Mouse (Mus musculus): Measurements from ENCODE around the gene Jag2.

Jag2 gene

DNA sequence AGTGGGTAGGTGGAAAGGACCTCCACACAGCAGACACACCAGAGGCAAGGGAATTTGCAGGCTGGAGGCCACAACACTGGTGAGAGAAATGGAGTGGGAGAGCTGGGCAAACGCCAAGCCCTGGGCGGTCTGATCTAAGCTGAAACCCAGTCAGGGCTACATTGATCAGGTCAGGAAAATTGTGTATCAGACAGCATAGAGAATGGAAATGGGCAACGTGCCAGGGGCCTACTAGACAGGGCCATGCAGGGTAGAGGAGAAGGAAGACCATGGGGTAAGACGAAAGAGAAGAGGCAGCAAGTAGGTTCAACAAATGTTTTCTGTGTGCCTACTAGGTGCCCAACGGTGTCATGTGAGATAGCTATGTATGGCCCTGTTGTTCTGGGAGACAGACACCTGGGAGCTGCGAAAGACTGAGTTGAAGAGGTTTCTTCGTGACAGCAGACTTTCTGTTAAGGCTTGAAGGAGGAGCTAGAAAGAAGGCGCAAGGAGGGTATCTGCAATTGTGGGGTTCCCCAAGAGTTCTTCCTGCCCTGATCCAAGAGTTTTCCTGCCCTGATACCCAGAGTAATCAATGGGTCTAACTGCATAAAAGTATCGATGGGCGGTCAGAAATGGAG lies 11.7 kb upstream of the Jag2 start:
- no peak for DNase-seq (ENCODE audit: low read depth, low spot score)

DNA sequence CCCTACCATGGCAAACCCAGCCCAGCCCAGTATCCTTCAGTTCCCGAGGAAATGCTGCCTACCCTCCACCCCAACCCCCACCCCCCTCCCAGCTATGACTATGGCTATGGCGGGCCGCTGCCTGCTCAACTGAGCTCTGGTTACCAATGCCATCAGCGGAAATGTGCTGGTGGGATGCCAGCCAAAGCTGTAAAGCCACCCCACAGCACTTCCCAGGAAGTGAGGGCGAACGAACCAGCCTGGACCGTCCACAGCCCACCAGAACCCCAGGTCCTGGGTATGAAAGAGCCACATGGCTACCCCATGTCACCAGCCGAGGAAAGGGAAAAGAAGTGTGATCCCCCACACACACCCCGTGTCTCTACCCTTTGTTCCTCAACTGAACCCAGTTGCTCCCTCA lies 11.1 kb upstream of the Jag2 start:
- no peak for DNase-seq (ENCODE audit: low read depth, low spot score)

DNA sequence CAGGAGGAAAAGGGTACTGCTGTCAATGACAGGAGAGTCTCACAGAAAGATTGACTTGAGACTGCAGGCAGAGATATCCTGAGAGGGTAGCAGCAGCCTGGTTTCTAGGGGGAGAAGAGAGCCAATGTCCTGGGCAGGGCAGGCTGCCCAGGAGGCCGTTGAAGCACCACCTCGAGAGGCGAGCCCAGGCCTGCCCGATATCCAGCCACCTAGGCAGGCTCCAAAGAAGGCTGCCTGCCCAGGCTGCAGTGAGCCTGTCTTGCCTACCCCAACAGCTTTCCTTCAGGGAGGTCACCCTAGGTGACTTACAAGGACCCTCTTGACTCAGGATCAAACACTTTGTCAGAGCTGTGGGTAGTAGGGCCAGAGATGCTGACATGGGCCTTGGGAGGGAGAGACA lies 10.7 kb upstream of the Jag2 start:
- no peak for DNase-seq (ENCODE audit: low read depth, low spot score)

DNA sequence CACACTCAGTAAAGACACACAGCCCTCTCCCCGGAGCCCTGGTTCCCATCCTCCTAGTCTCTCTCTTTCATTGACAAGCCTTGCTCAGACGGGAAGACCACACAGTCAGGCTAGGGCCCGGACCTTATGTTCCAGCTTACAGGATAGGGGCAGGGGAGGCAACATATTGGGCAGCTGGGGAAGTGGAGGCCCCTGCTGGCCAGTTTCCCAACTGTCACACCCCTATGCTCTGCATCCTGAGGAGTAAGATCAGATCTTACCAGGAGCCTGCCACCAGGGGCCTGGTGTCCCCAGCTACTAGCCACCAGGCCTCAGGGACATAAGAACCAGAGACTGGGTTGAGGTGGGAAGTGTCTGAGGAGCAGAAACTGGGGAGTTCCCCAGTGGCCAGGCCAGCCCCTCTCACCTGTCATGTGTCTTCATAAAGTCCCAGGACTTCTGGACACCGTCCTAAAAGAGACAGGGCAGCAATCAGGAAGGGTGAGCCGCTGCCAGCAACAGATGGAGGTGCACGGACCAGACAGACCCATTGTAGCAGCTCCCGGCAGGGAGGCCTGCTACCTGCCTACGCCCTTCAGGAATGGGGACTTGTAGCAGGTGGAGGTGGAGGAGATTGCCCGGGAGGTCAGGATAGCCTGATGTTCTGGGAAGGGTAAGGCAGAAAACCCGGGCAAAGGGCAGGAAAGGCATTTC lies 9.4 kb upstream of the Jag2 start:
- no peak for DNase-seq (ENCODE audit: low read depth, low spot score)

DNA sequence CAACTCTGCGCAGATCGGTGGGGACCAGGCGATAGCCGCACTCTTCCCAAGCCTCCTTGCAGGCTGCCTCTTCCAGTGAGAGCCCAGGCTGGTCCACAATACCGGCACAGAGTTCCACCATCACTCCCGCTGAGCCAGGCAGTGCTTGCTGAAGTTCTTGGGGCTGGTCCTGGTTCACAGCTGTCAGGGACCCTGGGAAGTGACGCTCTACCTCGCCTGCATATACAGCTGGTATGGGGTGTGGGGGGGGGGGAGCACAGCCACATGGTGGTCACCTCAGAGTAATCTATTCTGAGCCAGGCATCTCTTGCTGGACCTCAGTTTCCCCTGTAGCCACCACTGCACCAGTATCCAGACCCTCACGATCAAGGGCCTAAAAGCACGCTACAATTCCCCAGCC lies 8.8 kb upstream of the Jag2 start:
- DNase-seq (ENCODE audit: low read depth, low spot score) = no peak

DNA sequence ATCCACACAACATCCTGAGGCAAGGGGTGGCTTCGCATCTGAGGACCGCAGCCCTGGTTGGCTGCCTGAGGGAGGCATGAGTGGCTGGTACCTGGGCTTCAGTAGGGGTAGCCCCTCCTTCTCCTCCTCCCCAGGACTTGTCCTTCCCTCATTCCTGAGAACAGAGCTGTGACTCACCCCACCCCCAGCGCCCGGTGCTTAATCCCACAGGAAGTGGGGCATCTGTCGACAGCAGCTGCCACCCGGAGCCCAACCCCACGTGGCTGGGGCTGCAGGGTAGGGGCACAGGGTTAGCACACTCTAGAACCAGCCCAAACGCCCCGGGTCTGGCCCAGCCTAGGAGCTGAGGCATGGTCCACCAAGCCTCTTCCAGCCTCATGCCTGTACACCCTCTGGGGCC lies 8.3 kb upstream of the Jag2 start:
- DNase-seq (ENCODE audit: low read depth, low spot score) = no peak

DNA sequence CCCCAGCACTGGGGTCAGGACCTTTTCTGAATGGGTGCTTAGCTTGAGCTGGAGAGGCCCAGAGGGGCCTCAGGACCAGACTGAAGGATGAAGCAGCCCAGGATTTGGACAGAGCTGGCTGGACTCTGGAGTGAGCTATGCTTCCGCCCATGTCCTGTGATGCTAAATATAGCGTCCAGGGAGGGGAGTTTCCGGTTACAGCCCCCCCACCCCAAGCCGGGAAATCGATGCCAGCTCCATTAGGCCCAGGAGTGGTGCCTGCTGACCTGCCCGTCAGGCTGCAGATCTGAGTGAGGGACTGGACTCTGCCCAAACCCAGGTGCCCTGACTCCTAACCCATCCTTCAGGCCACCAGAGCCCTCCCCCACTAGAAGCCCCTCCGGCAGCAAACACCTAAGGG lies 3.1 kb upstream of the Jag2 start:
- no peak for DNase-seq (ENCODE audit: low read depth, low spot score)

DNA sequence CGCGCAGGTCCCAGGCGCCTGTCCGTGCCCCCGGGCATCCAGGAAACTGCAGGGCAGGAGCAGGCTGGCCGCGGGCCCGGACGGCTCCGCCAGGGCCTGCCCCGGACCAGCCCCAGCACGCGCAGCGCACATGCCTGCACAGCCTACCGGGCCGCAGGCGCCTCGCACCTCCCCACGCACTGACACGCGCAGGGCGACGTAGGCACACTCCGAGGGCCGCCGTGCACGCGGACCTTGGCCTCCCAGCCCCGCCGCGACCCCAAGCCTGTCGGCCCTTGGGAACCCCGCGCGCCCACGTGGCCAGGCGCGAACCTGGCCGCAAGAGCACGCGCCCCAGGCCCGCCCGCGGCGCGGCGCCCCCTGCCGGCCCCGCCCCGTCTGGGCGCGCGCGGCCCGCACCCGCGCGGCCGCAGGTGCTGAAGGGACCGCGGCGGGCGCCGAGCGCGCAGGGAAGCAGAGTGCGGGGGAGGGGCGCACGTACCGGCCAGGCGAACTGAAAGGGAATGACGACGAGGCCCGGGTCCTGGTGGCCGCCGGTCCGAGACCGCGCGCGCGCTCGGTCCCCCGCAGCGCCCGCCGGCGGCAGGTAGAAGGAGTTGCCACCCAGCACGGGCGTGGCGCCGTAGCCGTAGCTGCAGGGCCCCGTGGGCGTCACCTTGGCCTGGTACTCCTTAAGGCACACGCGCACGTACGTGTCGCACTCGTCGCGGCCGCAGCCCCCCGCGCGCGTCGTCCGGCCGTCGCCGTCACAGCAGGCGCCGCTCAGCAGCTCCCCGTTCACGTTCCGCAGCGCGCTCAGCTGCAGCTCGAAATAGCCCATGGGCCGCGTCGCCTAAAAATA lies 955 bp downstream of the Jag2 start:
- DNase-seq (ENCODE audit: low read depth, low spot score) = peak; percentile 41

DNA sequence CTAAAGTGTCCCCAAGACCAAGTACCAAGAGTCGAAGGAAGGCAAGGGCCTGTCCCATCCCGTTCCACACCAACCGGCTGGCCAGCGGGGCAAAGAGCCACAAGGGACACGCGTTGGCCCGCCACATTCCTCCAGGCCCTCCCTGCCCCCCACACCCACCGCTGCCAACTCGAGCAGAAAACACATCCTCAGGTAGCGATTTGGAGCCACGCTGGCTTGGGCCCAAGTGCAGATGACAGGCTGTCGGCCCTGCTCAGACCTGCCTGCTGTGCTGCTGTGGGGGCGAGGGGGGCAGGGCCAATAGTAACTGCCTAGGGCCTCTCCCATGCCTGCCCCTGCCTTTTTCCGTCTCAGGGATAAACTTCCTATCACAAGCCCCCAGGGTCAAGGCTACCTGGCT lies 2.3 kb downstream of the Jag2 start:
- DNase-seq (ENCODE audit: low read depth, low spot score) = no peak

DNA sequence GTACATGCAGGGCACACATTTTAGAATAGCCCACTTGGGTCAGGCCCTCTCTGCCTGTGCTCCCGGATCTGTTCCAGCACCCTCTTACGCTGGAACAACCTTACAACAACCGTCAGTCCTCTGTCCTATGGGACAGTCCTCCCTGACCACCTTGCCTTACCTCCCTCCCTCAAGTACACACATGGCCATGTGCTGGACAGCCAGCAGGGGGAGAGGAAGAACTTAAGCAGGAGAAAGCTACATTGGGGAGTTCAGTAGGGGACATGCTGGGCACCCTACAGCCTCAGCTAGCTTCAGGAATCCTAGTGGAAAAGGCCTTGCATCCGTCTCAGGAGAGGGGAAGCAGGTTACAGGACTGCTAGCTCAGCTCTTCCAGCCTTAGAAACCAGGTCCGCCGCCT lies 3.6 kb downstream of the Jag2 start:
- no peak for DNase-seq (ENCODE audit: low read depth, low spot score)

DNA sequence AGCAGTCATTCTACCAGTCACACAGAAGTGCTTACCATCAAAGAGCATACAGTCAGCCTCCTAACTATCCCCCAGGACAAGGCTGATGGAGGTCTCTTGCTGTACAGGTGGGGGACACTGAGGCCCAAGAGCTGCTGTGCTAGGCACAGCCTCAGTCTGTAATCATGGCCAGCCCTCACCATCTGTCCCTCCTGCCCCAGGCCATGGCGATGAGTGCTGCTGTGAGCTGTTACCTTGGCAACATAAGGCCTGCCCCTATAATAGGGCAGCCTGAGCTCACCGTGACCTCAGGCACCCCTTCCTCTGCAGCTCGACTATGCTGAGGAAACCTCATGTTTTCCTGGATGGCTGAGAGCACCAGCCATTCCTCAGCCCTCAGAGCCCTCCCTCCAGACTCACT lies 7.0 kb downstream of the Jag2 start:
- no peak for DNase-seq (ENCODE audit: low read depth, low spot score)

DNA sequence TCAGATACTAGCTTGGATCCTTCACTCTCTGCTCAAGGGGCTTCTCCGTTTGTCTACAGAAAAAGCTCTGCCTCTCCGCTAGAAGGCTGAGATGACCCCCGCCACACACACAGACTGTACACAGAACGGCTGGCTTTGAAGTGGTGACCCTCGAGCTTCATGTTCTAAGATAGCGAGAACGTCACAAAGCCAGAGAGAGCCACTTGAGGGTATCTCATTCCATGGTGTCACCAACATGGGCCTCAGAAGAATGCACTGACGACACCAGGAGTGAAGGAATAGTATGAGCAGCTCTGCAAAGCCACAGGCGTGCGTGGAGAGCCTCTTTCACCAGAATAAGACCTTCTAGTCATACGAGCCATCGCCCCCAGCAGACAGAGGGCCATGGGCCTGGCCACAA lies 8.1 kb downstream of the Jag2 start:
- no peak for DNase-seq (ENCODE audit: low read depth, low spot score)

DNA sequence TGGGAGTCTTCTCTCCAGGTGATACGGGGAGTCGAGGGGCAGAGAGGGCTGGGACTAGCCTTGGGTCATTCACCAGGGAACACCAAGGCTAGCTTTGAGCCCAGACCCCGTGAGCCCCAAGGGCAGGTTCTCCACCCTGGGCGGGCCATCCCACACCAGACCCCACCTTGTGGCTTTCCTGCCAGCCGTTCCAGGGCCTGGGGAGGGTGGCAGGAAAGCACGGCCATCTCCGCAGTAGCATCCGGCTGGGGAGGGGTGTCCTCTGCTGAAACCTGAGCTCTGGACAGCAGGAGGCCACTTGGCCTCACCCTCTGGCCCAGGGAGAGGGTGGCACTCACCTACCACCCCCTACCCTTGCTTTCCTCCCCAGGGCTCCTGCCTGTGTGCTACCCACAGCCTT lies 11.7 kb downstream of the Jag2 start:
- DNase-seq (ENCODE audit: low read depth, low spot score) = no peak

DNA sequence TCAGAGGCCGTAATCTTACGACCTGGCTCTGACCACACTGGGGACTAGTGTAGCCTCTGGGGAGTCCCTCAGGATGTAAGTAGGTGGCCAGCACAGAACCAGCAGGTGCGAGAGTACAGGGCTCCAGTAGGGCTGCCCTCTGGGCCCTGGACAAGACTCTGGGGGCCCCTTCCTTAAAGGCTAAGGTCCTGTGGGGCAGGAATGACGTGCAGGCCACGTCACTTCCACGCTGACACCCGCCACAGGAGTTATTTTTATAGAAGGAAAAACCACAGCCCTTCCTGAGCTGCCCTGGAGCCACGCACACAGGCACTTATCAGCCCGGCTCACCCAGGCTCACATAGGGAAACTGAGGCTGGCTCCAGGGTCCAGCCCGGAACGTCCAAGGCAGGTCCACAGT lies 12.1 kb downstream of the Jag2 start:
- DNase-seq (ENCODE audit: low read depth, low spot score) = no peak

DNA sequence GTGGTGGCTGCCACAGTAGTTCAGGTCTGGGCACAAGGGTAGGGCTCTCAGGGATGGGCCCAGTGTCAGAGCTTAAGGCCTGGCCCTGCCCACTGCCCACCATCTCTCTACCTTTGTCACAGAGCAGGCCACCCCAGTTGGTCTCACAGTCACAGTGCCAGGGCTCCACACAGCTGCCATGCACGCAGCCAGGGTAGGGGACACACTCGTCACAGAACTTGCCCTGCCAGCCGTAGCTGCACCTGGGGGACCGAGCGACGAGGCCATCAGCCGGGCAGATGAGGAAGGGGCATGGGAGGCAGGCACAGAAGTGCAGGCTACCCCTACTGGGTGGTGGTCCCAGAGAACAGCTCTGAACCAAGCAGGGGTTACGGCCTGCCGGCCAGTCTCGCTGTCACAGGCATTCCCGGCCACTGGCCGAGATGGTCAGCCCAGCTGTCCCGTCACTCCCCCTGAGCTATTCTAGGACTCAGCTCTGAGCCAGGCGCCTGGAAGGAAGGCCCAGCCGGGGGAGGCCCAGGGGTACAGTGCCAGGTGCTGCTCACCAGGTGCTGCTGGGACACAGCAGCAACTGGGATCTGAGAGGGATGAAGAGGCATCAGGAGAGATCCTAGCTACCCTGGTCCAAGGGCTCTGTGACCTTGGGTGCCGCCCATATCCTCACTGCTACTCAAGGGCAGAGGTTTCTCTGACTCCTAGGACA lies 12.7 kb downstream of the Jag2 start:
- DNase-seq (ENCODE audit: low read depth, low spot score) = no peak

DNA sequence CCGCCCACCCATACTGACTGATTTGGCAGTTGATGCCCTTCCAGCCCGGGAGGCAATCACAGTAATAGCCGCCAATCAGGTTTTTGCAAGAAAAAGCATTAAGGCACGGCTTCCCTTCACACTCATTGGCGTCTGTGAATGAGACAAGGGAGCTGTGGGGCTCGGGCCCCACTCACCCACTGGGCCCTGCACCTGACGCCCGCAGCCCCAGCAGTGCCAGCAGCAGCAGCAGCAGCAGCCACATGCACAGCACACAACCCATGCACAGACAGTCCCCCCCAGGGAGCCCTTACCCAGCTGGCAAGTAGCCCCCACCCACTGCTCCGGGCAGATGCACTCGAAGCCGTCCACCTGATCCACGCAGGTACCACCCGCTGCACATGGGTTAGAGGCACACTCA lies 14.0 kb downstream of the Jag2 start:
- no peak for DNase-seq (ENCODE audit: low read depth, low spot score)

DNA sequence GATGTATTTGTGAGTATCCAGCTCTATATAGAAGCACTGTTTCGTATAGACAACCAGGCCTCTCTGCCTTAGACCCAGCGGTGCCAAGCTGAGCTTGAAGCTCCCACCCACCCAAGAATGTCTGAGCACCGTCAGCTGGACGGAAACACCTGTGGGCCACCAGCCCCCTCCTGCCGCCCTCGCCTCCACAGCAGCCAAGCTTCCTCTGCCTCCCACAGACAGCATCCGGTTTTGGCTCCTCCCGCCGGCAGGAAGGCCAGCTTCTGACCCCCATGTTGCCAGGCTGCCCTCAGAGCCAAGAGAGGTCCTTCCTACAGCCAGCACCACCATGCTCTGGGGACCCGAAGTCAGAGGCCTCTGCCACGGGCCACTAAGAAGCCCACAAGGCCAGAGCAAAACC lies 15.0 kb downstream of the Jag2 start:
- no peak for DNase-seq (ENCODE audit: low read depth, low spot score)

DNA sequence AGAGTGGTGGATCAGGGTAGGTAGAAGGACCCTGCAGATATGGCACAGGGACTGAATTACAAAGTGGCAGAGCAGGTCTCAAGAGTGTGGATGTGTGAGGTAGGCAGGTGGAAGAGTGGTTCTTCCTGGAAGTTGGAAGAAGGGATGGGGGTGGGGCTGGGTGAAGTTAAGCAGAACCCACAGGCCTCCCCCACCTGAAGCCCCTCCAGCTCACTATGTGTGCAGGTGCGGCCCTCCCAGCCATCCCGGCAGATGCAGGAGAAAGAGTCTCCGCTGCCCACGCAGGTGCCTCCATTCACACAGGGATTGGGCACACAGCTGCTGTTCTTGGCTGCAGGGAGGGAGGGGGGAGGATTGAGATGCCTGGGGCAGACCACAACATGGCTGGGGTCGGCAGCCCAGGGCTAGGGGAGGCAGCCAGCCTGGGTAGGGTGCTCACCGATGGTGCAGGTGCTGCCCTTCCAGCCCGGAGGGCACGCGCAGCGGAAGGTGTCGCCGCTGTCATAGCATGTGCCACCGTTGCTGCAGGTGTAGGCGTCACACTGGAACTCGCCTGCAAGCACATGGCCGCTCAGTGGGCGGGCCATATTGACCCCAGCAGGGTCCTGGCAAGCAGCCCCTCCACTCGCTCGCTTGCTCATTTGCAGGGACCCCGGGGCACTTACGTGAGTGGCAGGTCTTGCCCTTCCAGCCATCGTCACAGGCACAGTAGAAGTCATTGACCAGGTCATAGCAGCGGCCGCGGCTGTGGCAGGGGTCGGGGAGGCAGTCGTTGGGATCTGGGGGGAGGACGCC lies 16.4 kb downstream of the Jag2 start:
- DNase-seq (ENCODE audit: low read depth, low spot score) = no peak

DNA sequence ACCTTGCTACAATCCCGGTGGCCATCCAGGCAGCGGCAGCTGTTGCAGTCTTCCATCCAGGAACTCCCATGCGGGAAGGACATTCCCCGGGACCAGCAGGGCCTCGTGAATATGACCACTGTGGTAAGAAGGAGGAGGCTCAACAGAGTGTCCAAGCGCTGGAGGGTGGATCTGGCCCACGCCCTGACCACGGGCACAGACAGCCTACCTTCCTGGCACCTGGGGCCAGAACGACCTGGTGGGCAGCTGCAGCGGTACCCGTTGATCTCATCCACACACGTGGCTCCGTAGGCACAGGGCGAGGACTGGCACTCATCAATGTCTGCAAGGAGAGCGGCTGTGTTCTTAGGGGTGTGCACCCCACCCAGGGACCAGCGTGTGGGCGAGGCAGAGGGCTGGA lies 17.9 kb downstream of the Jag2 start:
- DNase-seq (ENCODE audit: low read depth, low spot score) = no peak

DNA sequence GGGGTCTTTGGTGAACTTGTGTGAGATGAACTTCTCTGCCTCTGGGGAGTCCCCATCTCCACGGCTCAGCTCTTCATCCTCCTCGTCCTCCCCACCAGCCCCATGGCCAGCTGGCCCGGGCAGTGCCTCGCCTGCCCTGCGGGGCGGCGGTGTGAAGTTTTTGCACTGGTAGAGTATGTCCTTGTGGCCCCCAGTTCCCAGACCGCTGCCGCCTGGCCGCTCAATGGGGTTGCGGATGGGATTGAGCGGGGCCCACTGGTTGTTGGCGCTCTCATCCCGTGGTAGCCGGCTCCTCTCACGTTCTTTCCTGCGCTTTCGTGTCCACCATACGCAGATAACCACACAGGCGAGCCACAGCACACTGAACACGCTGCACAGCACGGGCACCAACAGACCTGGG lies 20.6 kb downstream of the Jag2 start:
- DNase-seq (ENCODE audit: low read depth, low spot score) = no peak

DNA sequence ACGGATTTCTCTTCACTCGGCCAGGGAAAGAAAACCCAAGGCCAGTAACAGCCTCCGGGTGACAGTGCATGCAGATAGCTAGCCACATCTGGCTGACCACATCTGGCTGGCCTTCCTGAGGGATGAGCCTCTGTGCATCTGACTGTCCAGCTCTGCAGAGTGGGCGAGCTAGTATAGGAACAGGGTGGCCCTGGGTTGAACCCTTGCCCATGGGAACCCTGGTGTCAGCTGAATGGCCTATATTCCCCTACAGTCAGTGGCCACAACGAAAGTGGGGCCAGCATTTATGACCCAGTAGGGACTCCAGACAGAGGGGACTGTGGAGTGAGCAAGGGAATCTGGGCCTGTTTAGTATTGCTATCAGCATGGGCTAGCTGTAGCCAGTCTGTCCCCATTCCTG lies 24.6 kb downstream of the Jag2 start:
- DNase-seq (ENCODE audit: low read depth, low spot score) = no peak

DNA sequence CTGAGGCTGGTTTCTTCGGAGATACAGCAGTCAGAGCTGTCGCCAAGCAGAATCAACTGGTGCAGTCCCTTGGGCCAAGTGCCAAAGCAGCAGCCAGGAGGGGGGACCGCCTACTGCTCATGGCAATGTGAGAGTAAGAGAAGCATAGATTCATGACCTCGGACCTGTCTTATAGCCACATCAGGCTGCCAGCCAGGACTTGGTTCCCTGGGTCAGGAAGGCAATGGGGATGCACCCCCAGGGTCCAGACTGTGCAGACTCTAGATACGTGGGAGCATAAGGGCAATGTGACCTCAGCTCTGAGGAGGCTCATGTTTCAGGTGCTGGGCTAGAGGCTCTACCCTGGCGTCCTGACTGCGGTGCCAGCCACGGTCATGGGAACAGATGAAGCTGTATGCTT lies 25.6 kb downstream of the Jag2 start:
- no peak for DNase-seq (ENCODE audit: low read depth, low spot score)

Data from telencephalon, adult 2 months (tissue).